Mouse (Mus musculus): Measurements from ENCODE around the gene Bmpr1b.

The Bmpr1b gene

DNA sequence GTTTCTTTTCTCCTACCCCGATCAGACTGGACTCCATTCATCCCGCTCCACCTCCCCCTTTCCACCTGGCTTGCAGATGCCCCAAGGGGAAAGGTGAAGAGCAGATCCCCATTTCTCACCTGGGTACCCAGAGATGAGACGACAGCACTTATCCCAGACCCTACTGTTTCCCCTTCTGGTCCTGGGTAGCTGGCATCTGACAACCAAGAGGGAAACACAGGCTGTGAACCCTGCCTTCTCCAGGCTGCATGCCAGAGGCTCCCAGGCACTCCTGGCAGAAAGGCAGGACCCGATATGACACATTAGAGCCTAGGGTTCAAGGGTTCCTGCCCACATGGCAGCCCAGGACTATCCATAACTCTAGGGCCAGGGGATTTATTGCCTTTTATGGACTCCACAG is 56.0 kb downstream of the Bmpr1b start:
- no peak for DNase-seq (ENCODE audit: low spot score)

DNA sequence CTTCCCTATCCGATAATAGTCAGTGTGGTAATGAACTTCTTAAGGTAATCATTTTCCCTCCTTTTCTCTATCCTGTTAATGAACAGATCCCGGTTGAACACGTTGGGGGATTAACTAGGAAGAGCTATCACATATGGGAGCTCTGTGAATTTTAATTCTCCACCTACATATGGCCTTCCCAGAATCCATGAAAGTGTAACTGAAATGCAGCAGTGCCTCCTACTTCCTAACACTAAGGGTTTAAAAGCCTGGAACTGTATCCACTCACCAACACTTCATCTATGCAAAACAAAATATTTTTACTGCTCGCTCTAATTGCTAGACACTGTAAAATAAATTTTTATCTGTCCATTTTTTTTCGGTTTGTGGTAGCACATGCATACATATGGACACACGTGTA is 63.0 kb downstream of the Bmpr1b start:
- DNase-seq (ENCODE audit: low spot score) = no peak

DNA sequence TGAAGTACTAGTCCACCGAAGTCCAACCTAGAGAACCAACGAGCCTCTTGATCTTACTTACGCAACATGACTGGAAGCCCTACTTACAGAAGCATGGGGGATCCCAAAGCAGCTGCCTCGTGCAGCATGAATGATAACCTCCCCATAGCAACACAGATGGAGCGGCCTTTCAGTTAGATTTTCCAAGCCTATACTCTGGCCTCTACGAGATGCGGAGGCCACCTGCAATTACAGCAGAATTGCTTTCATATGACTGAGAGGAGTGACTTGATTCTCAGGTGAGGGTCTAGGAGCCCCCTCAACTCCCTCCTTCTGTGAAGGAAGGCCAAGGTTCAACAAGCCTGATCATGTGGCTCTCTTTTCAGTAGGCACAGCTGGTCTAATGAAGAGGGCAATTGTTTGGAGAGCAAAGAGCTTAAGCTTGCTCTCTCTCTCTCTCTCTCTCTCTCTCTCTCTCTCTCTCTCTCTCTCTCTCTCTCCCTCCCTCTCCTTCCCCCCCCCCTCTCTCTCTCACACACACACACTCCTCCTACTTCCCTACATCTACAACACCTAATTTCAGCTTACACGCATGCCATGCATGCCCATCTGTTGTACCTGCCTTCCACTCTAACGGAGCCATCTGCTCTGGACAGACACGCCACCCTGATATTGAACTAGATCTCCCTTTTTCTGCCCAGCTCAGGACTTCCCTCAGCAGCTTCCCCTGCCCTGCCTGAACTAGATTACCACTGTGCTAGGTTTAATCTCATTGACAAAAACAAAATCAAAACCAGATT is 65.0 kb downstream of the Bmpr1b start:
- no peak for DNase-seq (ENCODE audit: low spot score)

DNA sequence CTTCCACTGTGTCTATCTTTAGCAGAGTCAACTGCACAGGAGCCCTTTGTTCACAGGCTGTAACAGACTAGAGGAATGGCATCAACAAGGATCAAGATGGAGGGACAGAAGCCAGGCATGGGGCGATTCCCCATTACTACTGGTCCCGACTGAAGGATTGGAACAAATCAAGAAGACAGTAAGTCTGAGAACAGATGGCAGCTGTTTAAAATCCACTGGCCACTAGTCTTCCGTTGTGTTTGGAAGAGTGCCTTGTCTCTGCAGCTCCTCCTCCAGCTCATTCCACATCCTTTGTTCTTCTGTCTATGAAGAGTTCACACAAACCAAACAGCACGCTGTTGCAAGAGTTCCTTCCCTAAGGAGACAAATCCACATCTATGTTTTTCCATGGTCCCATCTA is 65.6 kb downstream of the Bmpr1b start:
- DNase-seq (ENCODE audit: low spot score) = no peak

DNA sequence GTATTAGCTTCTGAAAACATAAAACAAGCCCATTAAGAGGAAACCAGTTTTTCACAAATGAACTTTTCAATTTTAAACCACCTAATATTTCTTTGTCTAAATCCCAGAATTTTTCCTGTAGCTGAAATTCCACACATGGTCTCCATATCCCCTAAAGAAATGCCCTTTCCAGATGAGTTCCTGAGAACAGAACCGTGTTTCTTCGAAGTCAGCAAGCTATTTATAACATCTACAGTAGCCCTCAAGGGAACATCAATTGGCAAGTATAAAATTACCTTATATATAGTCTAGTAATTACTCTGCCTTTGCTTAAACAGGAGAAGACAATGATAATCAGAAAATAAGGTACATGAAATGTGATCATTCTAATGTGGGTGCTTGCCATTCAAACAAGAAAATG is 70.1 kb downstream of the Bmpr1b start:
- DNase-seq (ENCODE audit: low spot score) = no peak

DNA sequence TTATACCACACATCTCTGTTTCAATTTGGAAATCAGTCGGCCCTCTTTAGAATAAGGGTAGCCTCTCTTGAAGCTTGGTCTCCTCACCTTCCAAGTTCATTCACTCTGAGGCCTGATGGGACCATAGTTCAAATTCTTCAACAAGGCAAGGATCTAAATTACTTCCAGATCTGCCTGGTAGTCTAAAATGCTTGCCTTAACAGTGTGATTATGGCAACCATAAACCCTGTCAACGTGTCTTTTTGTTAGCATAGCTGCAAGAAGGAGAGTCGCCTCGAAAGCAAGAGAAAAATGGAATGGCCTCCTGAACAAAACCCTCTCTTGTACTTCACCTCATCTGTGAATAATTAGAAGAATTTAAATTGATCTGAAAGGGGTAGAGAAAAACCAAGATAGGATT is 75.2 kb downstream of the Bmpr1b start:
- DNase-seq (ENCODE audit: low spot score) = peak; percentile 58

DNA sequence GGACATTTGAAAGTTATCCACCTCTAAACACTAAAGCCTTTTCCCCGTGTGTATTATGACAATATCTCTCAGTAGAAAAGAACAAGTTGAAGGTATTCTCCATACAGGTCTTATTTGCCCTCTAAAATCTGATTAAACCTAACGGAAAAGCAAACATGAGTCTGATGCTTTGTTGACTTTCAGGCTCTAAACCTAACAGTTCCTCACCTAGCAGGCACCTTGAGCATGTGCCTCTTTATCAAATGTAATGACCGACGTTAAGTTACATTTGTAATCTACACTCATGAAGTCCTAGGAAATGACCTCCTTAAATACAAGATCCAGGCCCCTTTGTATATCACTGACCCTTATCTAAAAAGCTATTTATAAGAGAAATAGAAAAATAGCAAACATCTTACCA is 79.5 kb downstream of the Bmpr1b start:
- DNase-seq (ENCODE audit: low spot score) = no peak

DNA sequence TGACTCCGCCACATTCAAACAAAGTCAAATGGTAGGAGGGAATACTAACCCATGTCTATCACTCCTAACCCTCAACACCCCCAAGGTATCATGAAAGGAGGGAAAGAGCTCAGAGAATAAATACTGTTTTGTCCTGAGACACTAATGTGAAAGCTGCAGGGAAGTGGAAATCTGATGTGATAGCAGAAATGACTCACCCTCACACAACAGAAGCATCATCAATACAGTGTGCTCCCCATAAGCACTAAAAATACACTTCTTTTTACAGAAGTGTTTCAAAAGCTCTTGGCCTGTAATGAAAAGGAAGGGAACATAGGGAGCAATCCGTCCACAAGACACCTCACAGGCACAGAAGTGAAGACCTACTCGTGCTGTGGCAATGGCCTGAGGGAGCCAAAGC is 83.3 kb downstream of the Bmpr1b start:
- DNase-seq (ENCODE audit: low spot score) = no peak

DNA sequence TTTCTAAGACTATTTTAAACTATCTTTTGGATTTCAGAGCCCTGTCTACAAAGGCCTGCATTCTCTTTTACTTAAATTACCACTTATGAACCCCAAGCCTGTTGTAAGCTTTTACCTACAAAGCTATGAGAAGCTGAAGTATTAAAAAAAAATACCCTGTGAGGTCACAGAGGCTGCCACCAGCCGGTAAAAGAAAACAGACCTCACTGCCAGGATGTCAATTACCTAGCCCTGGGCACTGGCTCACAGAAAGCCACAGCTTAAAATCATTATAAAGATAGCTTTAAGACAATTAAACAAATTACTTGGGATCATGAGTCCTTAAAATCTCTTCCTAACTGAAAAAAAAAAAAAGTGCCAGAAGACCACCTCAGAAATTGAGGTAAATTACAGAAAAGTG is 85.1 kb downstream of the Bmpr1b start:
- peak; percentile 41 for DNase-seq (ENCODE audit: low spot score)

DNA sequence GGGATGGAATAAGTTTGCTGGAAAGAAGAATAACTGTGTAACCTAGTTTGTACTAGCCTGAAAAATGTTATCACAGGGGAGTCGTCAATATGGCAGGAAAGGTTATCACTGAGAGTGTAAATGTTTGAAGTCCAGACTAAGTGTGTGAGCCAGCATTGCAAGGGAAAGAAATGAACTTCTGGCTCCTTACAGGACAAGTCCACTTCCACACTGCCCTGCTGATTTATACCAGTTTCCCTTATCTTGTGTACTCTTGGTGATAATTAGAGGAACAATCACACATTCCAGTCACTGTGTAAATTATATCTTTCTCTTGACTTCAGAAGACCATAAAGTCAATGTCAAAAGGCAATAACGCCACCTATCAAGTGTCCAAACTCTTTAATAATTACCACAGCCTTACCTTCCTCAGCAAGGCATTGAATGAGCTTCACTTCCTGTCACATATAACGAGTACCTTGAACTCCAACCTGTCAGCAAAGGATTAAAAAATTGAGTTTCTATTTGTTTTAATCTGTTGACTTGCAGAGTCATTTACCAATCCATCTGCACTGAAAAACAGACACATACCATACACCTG is 91.4 kb downstream of the Bmpr1b start:
- DNase-seq (ENCODE audit: low spot score) = no peak

DNA sequence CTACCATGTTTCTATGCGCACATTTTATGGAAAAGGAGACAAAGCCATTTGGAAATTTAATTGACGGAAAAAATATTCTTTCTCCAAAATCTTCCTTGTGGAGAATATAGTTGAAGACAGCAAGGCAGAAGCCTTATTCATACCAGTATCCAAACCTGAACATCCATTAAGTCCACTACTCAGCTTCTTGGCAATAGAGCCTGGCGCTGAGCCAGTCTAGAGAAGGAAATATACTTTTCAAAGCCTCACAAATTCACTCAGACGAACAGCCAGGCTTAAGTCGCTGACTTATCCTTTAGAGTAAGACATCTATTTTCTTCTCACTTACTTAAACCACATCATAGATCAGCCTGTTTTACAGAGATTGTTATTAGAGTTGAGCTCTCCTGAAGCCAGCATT is 97.6 kb downstream of the Bmpr1b start:
- DNase-seq (ENCODE audit: low spot score) = no peak

DNA sequence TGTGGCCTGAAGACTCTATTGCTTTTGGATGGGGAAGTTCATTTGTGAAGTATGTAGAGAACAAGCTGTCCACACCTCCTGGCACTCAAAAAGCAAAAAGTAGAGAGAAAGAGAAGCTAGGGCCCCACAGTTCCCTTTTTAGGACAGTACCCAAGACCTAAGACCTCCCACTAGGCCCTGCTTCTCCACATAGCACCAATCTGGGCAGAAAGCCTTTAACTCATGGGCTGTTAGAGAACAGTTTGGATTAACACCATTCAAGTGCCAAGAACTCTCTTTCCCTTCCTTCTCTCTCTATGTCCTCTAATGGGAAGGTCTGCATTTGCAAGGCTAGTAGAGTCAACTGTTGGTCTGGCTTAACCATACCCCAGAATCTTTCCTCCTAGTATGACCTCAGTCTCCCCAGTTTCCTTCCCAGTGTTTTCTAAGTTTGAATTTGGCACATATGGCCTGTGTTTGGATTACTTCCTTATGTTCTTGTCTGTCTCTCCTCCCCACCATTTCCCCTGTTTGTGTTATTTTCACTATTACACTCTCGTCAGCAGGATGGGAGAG is 102.4 kb downstream of the Bmpr1b start:
- no peak for DNase-seq (ENCODE audit: low spot score)

DNA sequence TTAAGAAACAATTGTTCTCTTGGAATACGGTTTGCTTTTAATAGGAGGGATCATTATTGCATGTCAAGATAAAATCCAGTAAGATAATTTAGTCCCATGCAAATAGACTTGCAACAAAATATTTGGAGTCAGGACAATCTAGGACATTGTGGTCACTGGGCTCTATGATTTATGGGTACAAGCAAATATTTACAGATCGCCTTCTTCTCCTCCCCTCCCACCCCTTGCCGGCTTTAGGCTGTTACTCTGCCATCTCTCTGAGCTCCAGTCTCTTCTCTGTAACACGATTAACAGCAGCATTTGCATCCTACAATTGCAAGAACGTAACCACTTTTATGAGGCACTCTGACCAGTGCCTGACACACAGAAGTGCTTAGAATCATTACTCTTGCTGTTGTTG is 104.1 kb downstream of the Bmpr1b start:
- no peak for DNase-seq (ENCODE audit: low spot score)

DNA sequence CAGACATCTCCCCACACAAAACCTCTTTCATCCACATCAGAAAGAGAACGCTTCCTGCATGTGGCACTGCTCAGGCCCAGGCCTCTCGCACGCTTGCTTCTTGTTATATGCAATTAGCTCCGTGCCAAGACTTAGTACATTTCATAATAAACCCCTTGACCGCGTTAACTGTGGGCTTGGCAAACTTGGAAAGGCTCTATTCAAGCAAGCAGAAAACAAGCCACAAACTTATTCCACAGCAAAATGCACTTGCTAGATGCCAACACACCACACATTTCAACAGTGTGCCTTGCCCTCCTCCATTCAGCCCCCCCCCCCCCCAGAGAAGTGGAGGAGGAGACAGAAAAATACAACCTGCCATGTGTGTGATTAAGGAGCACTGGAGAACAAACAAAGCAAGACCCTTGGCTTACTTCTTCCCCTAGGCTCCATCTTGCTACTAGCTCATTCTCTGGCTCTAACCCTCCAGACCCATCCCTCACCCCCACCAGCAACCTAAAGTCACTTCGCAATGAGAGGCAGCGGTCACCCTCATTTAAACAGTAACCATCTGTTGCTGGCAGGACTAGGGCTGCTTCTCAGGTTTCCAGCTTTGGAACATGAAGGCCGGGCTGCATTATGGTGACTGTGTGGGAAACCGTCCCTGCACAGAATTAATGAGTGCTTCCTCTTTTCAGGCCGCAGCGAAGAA is 105.5 kb downstream of the Bmpr1b start:
- DNase-seq (ENCODE audit: low spot score) = peak; percentile 84

DNA sequence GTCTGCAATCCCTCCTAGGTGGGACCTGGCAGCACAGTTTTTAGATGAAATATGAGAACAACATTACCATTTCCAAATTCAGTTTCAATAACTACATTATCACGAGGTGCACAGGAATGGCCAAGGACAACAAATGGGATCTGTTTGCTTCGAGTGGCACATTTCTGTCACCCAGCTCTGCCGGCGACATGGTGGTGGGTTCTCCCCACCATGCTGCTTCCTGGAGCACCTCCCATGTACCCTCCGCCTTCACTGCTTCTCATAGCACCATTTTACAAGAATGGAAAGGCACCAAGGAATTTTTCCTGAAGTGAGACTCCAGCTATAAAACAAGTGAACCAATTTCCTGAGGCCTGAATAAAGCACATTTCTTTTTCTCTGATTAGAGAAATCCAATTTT is 108.0 kb downstream of the Bmpr1b start:
- DNase-seq (ENCODE audit: low spot score) = no peak

DNA sequence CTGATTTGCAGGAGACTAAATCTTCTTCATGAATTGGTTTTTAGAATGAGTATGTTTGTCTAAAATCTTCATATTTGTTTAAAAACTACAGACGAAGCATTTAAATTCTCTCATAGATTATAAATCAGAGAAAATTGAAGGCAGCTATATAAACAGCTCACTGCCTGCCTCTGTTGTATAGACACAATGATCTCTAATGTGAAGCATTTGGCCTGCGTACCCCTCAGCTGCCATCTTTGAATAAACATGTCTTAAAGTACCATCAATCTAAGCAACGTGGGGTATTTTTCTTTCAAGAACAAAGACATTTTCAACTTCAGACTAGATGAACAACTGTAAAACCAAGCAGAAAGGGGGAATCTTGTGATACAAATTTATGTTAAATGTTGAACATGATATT is 109.3 kb downstream of the Bmpr1b start:
- DNase-seq (ENCODE audit: low spot score) = peak; percentile 33

DNA sequence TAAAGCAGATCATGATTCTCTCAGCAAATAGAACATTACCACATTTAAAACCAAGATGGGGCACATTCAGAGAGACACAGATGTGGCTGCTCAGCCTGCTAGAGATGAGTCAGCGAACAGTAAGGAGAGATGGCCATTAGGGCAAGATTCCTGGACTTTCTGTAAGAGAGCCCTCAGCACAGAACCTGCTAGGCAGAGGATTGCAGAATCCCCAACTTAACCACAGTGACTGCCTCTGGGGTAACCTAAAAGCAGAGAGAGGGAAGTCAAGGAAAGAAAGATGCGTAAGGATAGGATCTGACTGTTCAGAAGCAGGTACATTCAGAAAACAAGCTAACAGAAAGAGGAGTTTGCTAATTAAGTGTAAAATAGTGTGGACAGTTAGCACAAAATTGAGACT is 118.5 kb downstream of the Bmpr1b start:
- DNase-seq (ENCODE audit: low spot score) = no peak

DNA sequence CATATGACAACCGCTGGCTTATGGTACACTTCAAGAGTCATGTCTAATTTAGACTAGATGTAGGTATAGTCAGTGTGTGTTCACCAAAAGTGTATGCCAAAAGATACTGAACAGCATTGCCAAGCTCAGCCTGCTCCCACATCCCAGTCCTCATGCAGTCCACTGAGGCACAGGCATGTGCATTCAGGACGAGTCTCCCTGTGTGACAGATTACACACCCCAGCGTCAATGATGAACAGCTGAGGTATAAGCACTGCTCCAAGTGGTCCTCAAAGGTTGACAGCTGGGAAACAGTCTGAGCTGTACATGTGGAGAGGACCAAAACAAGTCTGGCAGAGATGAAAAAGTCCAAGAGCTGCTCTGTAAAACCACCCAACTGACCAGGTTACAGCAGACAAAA is 119.6 kb downstream of the Bmpr1b start:
- DNase-seq (ENCODE audit: low spot score) = no peak

DNA sequence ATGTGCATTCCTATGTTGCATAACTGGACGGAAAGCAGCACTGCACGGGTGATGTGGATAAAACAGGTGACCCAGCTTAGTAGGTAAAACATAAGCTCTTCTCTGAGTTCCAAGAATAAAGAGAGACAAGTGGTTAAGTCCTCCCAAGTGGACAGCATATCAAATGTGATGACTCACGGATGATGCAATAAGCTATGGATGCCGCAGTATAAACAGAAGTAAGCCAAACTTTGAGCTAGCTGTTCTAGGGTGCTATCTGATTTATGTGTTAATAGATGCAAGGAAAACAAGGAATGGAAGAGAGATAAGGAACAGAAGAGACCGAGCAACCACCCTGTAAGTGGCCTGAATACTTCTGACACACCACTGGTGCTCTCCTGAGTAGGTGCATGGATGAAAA is 120.1 kb downstream of the Bmpr1b start:
- DNase-seq (ENCODE audit: low spot score) = no peak

DNA sequence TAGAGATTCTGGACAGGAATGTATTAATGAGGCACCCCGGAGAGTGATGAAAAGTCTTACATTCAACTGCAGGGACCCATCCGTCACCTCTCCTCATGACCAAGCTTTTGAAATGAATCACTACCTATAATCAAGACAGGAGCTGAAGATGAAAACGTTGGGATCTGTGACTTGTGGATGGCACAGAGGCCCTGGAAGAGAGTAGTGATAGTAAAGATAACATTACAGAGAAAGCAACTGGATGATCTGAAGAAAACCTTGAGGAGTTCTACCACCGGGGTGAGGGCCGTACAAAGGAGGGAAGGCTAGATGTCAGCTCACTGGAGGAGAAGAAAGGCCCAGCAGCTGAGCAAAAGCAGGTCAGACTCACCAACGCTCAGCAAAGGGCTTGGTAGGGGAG is 120.7 kb downstream of the Bmpr1b start:
- no peak for DNase-seq (ENCODE audit: low spot score)

DNA sequence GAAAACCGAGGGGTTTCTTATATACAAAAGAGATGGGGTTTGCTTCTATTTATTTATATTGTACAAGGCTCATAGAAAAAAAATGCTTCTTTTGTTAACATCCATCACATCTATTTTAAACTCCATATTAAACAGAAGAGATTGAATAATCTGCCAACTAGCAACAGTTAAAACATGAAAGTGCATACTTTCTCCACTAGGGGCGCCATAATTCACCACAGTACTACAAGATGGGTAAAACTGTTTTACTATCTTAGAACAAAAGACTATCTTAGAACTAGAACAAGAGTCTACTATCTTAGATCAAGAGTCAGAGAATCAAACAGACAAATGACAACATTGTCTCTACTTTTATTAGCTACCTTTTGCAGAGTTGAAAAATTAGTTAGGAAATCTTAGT is 125.8 kb downstream of the Bmpr1b start:
- DNase-seq (ENCODE audit: low spot score) = peak; percentile 41

DNA sequence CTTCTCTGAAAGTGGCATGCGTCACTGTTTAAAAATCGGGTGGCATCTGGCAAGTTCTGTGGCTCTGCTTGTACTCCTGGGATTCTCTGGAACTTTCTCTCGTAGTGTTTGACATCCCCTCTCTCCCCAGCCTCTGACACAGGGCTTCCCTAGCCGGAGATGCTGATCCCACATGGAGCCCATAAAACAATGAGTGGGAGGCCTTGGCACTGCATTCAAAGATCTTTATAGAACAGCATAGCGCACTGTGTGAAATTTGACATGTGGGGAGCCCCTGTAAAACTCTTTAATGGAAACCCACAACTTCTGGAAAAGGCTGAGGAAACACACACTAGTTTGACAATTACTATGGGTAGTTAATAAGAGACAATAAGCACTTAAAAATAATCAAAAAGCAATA is 126.2 kb downstream of the Bmpr1b start:
- no peak for DNase-seq (ENCODE audit: low spot score)

DNA sequence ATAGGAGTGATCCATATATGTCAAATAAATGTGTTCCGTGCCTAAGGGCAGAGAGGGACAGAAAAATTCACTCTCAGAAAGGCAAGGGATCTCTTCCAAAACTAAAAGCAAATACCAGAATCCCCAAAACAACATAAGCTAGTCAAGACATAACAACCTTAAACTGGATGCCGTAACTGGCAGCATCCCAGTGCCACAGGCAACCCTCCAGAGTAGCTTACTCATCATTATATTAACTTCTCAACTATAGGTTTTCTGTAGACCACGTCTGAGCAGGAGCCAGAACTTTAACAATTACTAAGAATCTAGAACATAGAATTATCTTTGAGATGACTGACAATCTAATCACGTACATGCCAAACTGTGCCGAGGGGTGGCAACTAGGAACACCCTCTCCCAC is 128.9 kb downstream of the Bmpr1b start:
- no peak for DNase-seq (ENCODE audit: low spot score)

Measured in embryo, embryonic 10 days (tissue).